Mouse (Mus musculus): ENCODE data around the gene Golga5. TPM values are rescaled to one million over a fixed set of nuclear protein-coding genes. Genes with fewer than 3 reads are reported as not detected.
"Not testable (repeated sequence)": the region's sequence is repeated elsewhere in the genome, so short reads cannot be mapped to it uniquely, and the experiment has no call there.

The Golga5 gene
- polyA plus RNA-seq, 1 experiment, result 32.4 TPM

GRCm38 (mm10) chr12:102464650-102465049 is 4.3 kb upstream of the Golga5 start:
- H3K4me1 ChIP-seq (ENCODE audit: control insufficient read depth, insufficient read depth, low read length), result no peaks in the 10 kb centered on the region
- no peak overlapping the region for H3K4me3 ChIP-seq (ENCODE audit: control insufficient read depth, low read depth, low read length)
- no peak overlapping the region for H3K27ac ChIP-seq (ENCODE audit: control insufficient read depth, insufficient read depth, low read depth, low read length)
- no peak for TF ChIP-seq CTCF (IDR thresholded peaks at IDR 0.05; ENCODE audit: control insufficient read depth, insufficient read depth, insufficient replicate concordance, low read depth, low read length)
- H3K36me3 ChIP-seq (ENCODE audit: control insufficient read depth, insufficient read depth, low read length), result no peaks in the 10 kb centered on the region
- no peaks in the 10 kb centered on the region for H3K27me3 ChIP-seq (ENCODE audit: control insufficient read depth, insufficient read depth, low read length)

- Histone ChIP-seq H3K27ac (ENCODE audit: control insufficient read depth, insufficient read depth, low read depth, low read length) (no peak overlapping the region), H3K27me3 (ENCODE audit: control insufficient read depth, insufficient read depth, low read length) (no peaks in the 10 kb centered on the region), H3K4me1 (ENCODE audit: control insufficient read depth, insufficient read depth, low read length) (peaks cover 2% of the 10 kb centered on the region; the same call in 1 of the 2 replicates), H3K4me3 (ENCODE audit: control insufficient read depth, low read depth, low read length) (no peak overlapping the region), H3K36me3 (ENCODE audit: control insufficient read depth, insufficient read depth, low read length) (peaks cover 2% of the 10 kb centered on the region; the same call in 1 of the 2 replicates)
- TF ChIP-seq CTCF (IDR thresholded peaks at IDR 0.05; ENCODE audit: control insufficient read depth, insufficient read depth, insufficient replicate concordance, low read depth, low read length) (no peak; the same call in 1 of the 2 replicates), POLR2A (IDR thresholded peaks at IDR 0.05; ENCODE audit: control insufficient read depth, low read depth, low read length) (no peak)
Measured at GRCm38 (mm10) chr12:102468136-102468535, 799 bp upstream of the Golga5 start.

GRCm38 (mm10) chr12:102474411-102474810 is 5.5 kb downstream of the Golga5 start:
- Histone ChIP-seq H3K27ac (ENCODE audit: control insufficient read depth, insufficient read depth, low read depth, low read length) (no peak overlapping the region), H3K4me1 (ENCODE audit: control insufficient read depth, insufficient read depth, low read length) (peaks cover 2% of the 10 kb centered on the region; the same call in 1 of the 2 replicates), H3K27me3 (ENCODE audit: control insufficient read depth, insufficient read depth, low read length) (no peaks in the 10 kb centered on the region), H3K4me3 (ENCODE audit: control insufficient read depth, low read depth, low read length) (no peak overlapping the region), H3K36me3 (ENCODE audit: control insufficient read depth, insufficient read depth, low read length) (peaks cover 4% of the 10 kb centered on the region; the same call in 1 of the 2 replicates)
- no peak for TF ChIP-seq POLR2A (IDR thresholded peaks at IDR 0.05; ENCODE audit: control insufficient read depth, low read depth, low read length)
- TF ChIP-seq CTCF (IDR thresholded peaks at IDR 0.05; ENCODE audit: control insufficient read depth, insufficient read depth, insufficient replicate concordance, low read depth, low read length), result no peak

- H3K4me1 ChIP-seq (ENCODE audit: control insufficient read depth, insufficient read depth, low read length), result no peaks in the 10 kb centered on the region
- H3K27ac ChIP-seq (ENCODE audit: control insufficient read depth, insufficient read depth, low read depth, low read length), result no peak overlapping the region
- TF ChIP-seq POLR2A (IDR thresholded peaks at IDR 0.05; ENCODE audit: control insufficient read depth, low read depth, low read length) (no peak), CTCF (IDR thresholded peaks at IDR 0.05; ENCODE audit: control insufficient read depth, insufficient read depth, insufficient replicate concordance, low read depth, low read length) (no peak)
- H3K27me3 ChIP-seq (ENCODE audit: control insufficient read depth, insufficient read depth, low read length), result no peaks in the 10 kb centered on the region
- no peak overlapping the region for H3K4me3 ChIP-seq (ENCODE audit: control insufficient read depth, low read depth, low read length)
- H3K36me3 ChIP-seq (ENCODE audit: control insufficient read depth, insufficient read depth, low read length), result peaks cover 3% of the 10 kb centered on the region
Measured at GRCm38 (mm10) chr12:102480481-102480880, 11.5 kb downstream of the Golga5 start.

GRCm38 (mm10) chr12:102484946-102485345 is 16.0 kb downstream of the Golga5 start:
- Histone ChIP-seq H3K4me3 (ENCODE audit: control insufficient read depth, low read depth, low read length) (no peak overlapping the region), H3K36me3 (ENCODE audit: control insufficient read depth, insufficient read depth, low read length) (peaks cover 4% of the 10 kb centered on the region), H3K27ac (ENCODE audit: control insufficient read depth, insufficient read depth, low read depth, low read length) (no peak overlapping the region), H3K27me3 (ENCODE audit: control insufficient read depth, insufficient read depth, low read length) (no peaks in the 10 kb centered on the region), H3K4me1 (ENCODE audit: control insufficient read depth, insufficient read depth, low read length) (no peaks in the 10 kb centered on the region)
- no peak for TF ChIP-seq CTCF (IDR thresholded peaks at IDR 0.05; ENCODE audit: control insufficient read depth, insufficient read depth, insufficient replicate concordance, low read depth, low read length)
- TF ChIP-seq POLR2A (IDR thresholded peaks at IDR 0.05; ENCODE audit: control insufficient read depth, low read depth, low read length), result no peak

- Histone ChIP-seq H3K27me3 (ENCODE audit: control insufficient read depth, insufficient read depth, low read length) (no peaks in the 10 kb centered on the region), H3K4me3 (ENCODE audit: control insufficient read depth, low read depth, low read length) (no peak overlapping the region), H3K4me1 (ENCODE audit: control insufficient read depth, insufficient read depth, low read length) (no peaks in the 10 kb centered on the region), H3K27ac (ENCODE audit: control insufficient read depth, insufficient read depth, low read depth, low read length) (no peak overlapping the region), H3K36me3 (ENCODE audit: control insufficient read depth, insufficient read depth, low read length) (peaks cover 2% of the 10 kb centered on the region)
- TF ChIP-seq POLR2A (IDR thresholded peaks at IDR 0.05; ENCODE audit: control insufficient read depth, low read depth, low read length) (no peak), CTCF (IDR thresholded peaks at IDR 0.05; ENCODE audit: control insufficient read depth, insufficient read depth, insufficient replicate concordance, low read depth, low read length) (no peak)
Measured at GRCm38 (mm10) chr12:102491911-102492310, 23.0 kb downstream of the Golga5 start.

- not testable (repeated sequence) for H3K27ac ChIP-seq (ENCODE audit: control insufficient read depth, insufficient read depth, low read depth, low read length); H3K4me1 ChIP-seq (ENCODE audit: control insufficient read depth, insufficient read depth, low read length); H3K4me3 ChIP-seq (ENCODE audit: control insufficient read depth, low read depth, low read length); H3K36me3 ChIP-seq (ENCODE audit: control insufficient read depth, insufficient read depth, low read length); H3K27me3 ChIP-seq (ENCODE audit: control insufficient read depth, insufficient read depth, low read length)
Measured at GRCm38 (mm10) chr12:102495754-102496153, 26.8 kb downstream of the Golga5 start.

- Histone ChIP-seq H3K4me3 (ENCODE audit: control insufficient read depth, low read depth, low read length) (no peak overlapping the region), H3K4me1 (ENCODE audit: control insufficient read depth, insufficient read depth, low read length) (peaks cover 4% of the 10 kb centered on the region), H3K27me3 (ENCODE audit: control insufficient read depth, insufficient read depth, low read length) (no peaks in the 10 kb centered on the region), H3K36me3 (ENCODE audit: control insufficient read depth, insufficient read depth, low read length) (peaks cover 1% of the 10 kb centered on the region), H3K27ac (ENCODE audit: control insufficient read depth, insufficient read depth, low read depth, low read length) (no peak overlapping the region)
- TF ChIP-seq POLR2A (IDR thresholded peaks at IDR 0.05; ENCODE audit: control insufficient read depth, low read depth, low read length) (no peak), CTCF (IDR thresholded peaks at IDR 0.05; ENCODE audit: control insufficient read depth, insufficient read depth, insufficient replicate concordance, low read depth, low read length) (no peak)
Measured at GRCm38 (mm10) chr12:102497905-102498304, 29.0 kb downstream of the Golga5 start.
